Mouse (Mus musculus) brain, embryonic 14.5 days (tissue): Measurements from ENCODE around the gene Tert. TPM values are rescaled to one million over a fixed set of nuclear protein-coding genes. Genes with fewer than 3 reads are reported as not detected.

Source experiments
- DNase-seq: peaks from one replicate; pipeline ENCODE4 v3.0.0-alpha.2; 2011; ENCODE audit warnings: low read depth
- CTCF ChIP-seq: fragments of 200-500 bp; IDR thresholded peaks from 2 replicates; pipeline ENCODE4 v1.5.1; 2012; ENCODE audit warnings: inconsistent platforms, mild to moderate bottlenecking, moderate library complexity, borderline replicate concordance; ENCODE audit not compliant: insufficient read depth, insufficient read length; ENCODE audit errors: extremely low read depth
- POLR2A ChIP-seq: fragments of 200-500 bp; IDR thresholded peaks from 2 replicates; pipeline ENCODE4 v1.6.1; 2012; ENCODE audit warnings: mild to moderate bottlenecking, inconsistent platforms, borderline replicate concordance; ENCODE audit not compliant: poor library complexity, insufficient read depth, insufficient read length, severe bottlenecking; ENCODE audit errors: extremely low read depth
- polyA plus RNA-seq: library from polyadenylated mRNA; depleted of rRNA; stranded (reverse); fragments of >200 nt; gene quantifications from 2 replicates; pipeline ENCODE4 v1.2.3, GENCODE M21; 2012; rRNA removed

The Tert gene
- 17.2 and 21.5 TPM in 2 replicates for polyA plus RNA-seq

GRCm38 (mm10) chr13:73626745-73627549 lies at the start of gene Tert:
Gene Tert (plus strand): TSS chr13:73626911.
- TF ChIP-seq POLR2A (0 out of 2 replicates have a peak, but pooled peaks have one; percentile 15), CTCF (peak; percentile 41; the same call in 1 of the 2 replicates)
- peak; percentile 83 for DNase-seq

- no peak for DNase-seq
- TF ChIP-seq CTCF (no peak), POLR2A (no peak)
These were observed 49.4 kb upstream of the Tert start for GRCm38 (mm10) chr13:73577277-73577676.

GRCm38 (mm10) chr13:73591488-73591887 lies 35.2 kb upstream of the Tert start:
- TF ChIP-seq CTCF, result no peak
- no peak for TF ChIP-seq POLR2A

GRCm38 (mm10) chr13:73592546-73592945 lies 34.2 kb upstream of the Tert start:
- TF ChIP-seq CTCF, result no peak
- DNase-seq, result no peak

More at GRCm38 (mm10) chr13:73591488-73591887, 35.2 kb upstream of the Tert start:
- no peak for DNase-seq

GRCm38 (mm10) chr13:73596276-73596675 lies 30.4 kb upstream of the Tert start:
- no peak for DNase-seq
- TF ChIP-seq CTCF, result no peak
- TF ChIP-seq POLR2A, result no peak

- no peak for DNase-seq
- TF ChIP-seq POLR2A, result no peak
- TF ChIP-seq CTCF, result no peak
These were observed 26.5 kb upstream of the Tert start for GRCm38 (mm10) chr13:73600217-73600616.

GRCm38 (mm10) chr13:73603046-73603445 lies 23.7 kb upstream of the Tert start:
- TF ChIP-seq POLR2A, result no peak
- TF ChIP-seq CTCF, result no peak
- DNase-seq, result no peak

- peak; percentile 99 for DNase-seq
- TF ChIP-seq POLR2A (peak; percentile 61; the same call in 1 of the 2 replicates), CTCF (no peak)
These were observed 23.1 kb upstream of the Tert start, which contains the start of gene Clptm1l for GRCm38 (mm10) chr13:73603522-73604155. Gene Clptm1l (plus strand): TSS chr13:73604006.

- DNase-seq, result no peak
- TF ChIP-seq POLR2A, result no peak
- TF ChIP-seq CTCF, result no peak
These were observed 22.4 kb upstream of the Tert start for GRCm38 (mm10) chr13:73604156-73604957.

- no peak for TF ChIP-seq POLR2A
- no peak for TF ChIP-seq CTCF
- DNase-seq, result no peak
These were observed 8.3 kb upstream of the Tert start for GRCm38 (mm10) chr13:73618406-73618805.

- DNase-seq, result peak; percentile 25
- TF ChIP-seq POLR2A (no peak), CTCF (no peak; the same call in 1 of the 2 replicates)
These were observed 6.1 kb upstream of the Tert start for GRCm38 (mm10) chr13:73620637-73621036.

- no peak for DNase-seq
- no peak for TF ChIP-seq CTCF
These were observed 334 bp upstream of the Tert start for GRCm38 (mm10) chr13:73626410-73626744.
